Mouse (Mus musculus) lung, postnatal 0 days (tissue): Measurements from ENCODE around the gene Adgrf1.

Source experiments
- CTCF ChIP-seq: IDR thresholded peaks from 2 replicates; pipeline ENCODE4 v1.5.1; 2016; ENCODE audit warnings: antibody characterized with exemption, mild to moderate bottlenecking
- EP300 ChIP-seq: IDR thresholded peaks from 2 replicates; pipeline ENCODE4 v1.6.1; 2016; ENCODE audit warnings: antibody characterized with exemption, mild to moderate bottlenecking, control low read depth

DNA sequence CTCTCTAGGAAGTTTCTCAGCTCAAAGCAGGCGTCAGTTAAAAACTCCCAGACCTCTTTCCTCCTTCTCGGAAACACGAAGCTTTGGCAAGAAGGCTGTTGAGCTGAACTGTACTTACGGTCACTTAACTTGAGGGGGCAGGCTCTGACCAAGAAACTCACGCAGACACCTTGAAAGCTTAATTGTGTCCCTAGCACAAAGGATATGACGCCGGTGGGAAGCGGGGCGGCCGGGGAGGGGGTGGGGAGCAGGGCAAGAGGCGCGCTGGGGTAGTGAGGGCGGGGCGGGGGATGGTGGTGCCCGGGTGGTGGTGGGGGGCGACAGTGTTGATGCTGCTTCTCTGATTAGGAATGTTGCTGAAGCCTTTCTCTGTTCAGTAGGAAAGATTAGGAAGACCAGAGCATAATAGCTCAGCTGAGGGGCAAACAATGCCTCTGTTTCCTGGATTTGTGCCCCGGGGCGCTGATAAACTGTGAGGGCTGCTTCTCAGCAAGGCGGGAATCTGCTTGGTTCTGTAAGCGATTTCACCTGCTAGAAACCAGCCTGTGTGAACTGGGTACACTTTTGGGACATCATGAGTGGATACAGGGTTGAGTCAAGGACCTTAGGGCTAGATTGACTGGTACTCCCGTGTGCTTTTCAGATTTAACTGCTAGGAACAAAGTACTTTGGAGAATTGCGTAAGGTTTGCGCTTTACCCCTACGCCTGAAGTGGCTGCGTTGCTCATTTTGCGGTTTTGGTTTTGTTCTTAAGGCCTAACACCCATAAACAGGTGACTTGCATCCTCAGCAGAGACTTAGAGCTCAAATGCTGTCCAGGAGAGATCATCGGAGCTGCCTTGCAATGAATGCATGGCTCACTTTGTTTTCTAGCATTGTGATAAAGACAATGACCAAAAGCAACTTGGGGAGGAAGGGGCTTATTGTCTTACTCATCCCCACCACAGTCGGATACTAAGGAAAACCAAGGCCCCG is 56.9 kb downstream of the Adgrf1 start:
- peak; percentile 72; the same call in 1 of the 2 replicates for TF ChIP-seq EP300
- peak; percentile 83 for TF ChIP-seq CTCF
